ENCODE assay signal across 29 mouse cellular contexts in the genomic region with DNA sequence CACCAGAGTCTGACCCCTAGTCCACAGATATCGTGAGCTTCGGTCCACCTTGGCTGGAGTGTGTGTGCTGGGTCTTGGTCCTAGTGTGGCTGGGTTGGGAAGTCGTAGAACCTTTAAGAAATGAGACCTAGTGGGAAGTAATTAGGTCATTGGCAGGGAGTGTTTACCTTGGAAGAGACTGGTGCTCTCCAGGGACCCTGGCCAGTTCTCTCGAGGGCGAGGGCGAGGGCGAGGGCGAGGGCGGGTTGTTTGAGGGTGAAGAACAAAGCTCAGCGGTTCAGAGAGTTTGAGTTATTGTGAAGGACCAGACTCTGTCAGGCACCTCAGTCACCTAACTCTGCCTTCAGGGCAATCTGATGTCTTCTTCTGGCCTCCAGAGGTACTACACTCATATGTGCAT. TPM values are rescaled to one million over a fixed set of nuclear protein-coding genes. Genes with fewer than 3 reads are reported as not detected.
"Had no signal": no experiment of that assay in that cellular context is flagged by ENCODE, and none has a peak within 500 bp of the region (broad histone marks: within the 10 kb centered on the region; RNA-seq: fewer than 3 reads in every experiment).

No protein-coding gene starts in this region.

- H3K4me1 ChIP-seq: liver, embryonic 15.5 days; lung, embryonic 15.5 days had no signal

- DNase-seq: liver, postnatal 0 days; lung, adult 2 months; lung, postnatal 14 days; lung, postnatal 36 days; retina, postnatal 1 day; right cerebral cortex, adult 18-20 months; right cerebral cortex, postnatal 25 days; right cerebral cortex, postnatal 4 days; spleen, adult 18-20 months; thymus, adult 2 months; thymus, postnatal 25 days; thymus, postnatal 4 days had no signal

- H3K4me2 ChIP-seq: liver, embryonic 15.5 days; lung, embryonic 15.5 days; midbrain, embryonic 11.5 days; midbrain, embryonic 13.5 days; neural tube, embryonic 12.5 days had no signal

- H3K4me3 ChIP-seq: liver, embryonic 15.5 days; lung, embryonic 15.5 days; megakaryocyte, embryonic 14.5 days; midbrain, embryonic 13.5 days; neural tube, embryonic 12.5 days had no signal

- ATAC-seq: liver, postnatal 0 days; lung, postnatal 0 days; midbrain, embryonic 13.5 days had no signal

- H3K27me3 ChIP-seq: lung, embryonic 15.5 days; midbrain, embryonic 13.5 days; neural tube, embryonic 12.5 days had no signal

- H3K36me3 ChIP-seq: liver, embryonic 15.5 days; lung, embryonic 15.5 days had no signal

- H3K27ac ChIP-seq: liver, embryonic 15.5 days; lung, embryonic 15.5 days; macrophage; midbrain, embryonic 13.5 days; neural tube, embryonic 12.5 days had no signal

- H3K9ac ChIP-seq: liver, embryonic 15.5 days; liver, postnatal 0 days; lung, embryonic 15.5 days; midbrain, embryonic 13.5 days; neural tube, embryonic 12.5 days had no signal

- H3K9me3 ChIP-seq: liver, embryonic 15.5 days; lung, embryonic 15.5 days; midbrain, embryonic 13.5 days; neural tube, embryonic 12.5 days had no signal

RNA-seq across cellular contexts. Expression of a gene that starts 14.0 kb away (rescaled TPM):
- total RNA-seq: megakaryocyte progenitor cell, adult 5-6 weeks; monocyte, adult 5-6 weeks; neutrophil, adult 5-6 weeks had no signal
- polyA plus RNA-seq: liver, postnatal 0 days; macrophage had no signal

RNA-seq across cellular contexts. Expression of a gene that starts 33.2 kb away (rescaled TPM):
- total RNA-seq: megakaryocyte progenitor cell, adult 5-6 weeks; midbrain, postnatal 0 days; monocyte, adult 5-6 weeks; neutrophil, adult 5-6 weeks had no signal
- polyA plus RNA-seq: liver, embryonic 15.5 days; liver, postnatal 0 days; lung, adult 2 months; lung, embryonic 15.5 days; lung, postnatal 0 days; macrophage; midbrain, embryonic 11.5 days; midbrain, embryonic 13.5 days; neural tube, embryonic 12.5 days; neural tube, embryonic 14.5 days; small intestine, adult 2 months; stomach, embryonic 14.5 days; stomach, embryonic 16.5 days; thymus, adult 2 months; urinary bladder, adult 2 months had no signal

RNA-seq across cellular contexts. Expression of a gene that starts 35.4 kb away (rescaled TPM):
- total RNA-seq: megakaryocyte progenitor cell, adult 5-6 weeks; monocyte, adult 5-6 weeks; neutrophil, adult 5-6 weeks had no signal
- polyA plus RNA-seq: liver, embryonic 15.5 days; liver, postnatal 0 days; small intestine, adult 2 months had no signal
